Mouse (Mus musculus): ENCODE results near the gene Ren1. TPM values are rescaled to one million over a fixed set of nuclear protein-coding genes. Genes with fewer than 3 reads are reported as not detected.

Ren1 gene
- 0.11 and 0.54 TPM in 2 replicates for polyA plus RNA-seq (2021; fragmentation: Nextera tagmentation)
- long read RNA-seq, experiment 1: 0 reads
- long read RNA-seq, experiment 2: 0 reads

GRCm38 (mm10) chr1:133350210-133350609, at the start of gene Ren1:
Gene Ren1, plus strand, starts transcription at chr1:133350510.

GRCm38 (mm10) chr1:133309652-133310267, 40.5 kb upstream of the Ren1 start, which contains the start of gene Golt1a:
Gene Golt1a, plus strand, starts transcription at chr1:133309800.

GRCm38 (mm10) chr1:133321267-133321925, 28.9 kb upstream of the Ren1 start, which contains the start of gene Kiss1:
Gene Kiss1, plus strand, starts transcription at chr1:133321875.

GRCm38 (mm10) chr1:133363276-133364021, 13.1 kb downstream of the Ren1 start, which contains the start of gene Etnk2:
Gene Etnk2, plus strand, starts transcription at chr1:133363572.

Other genes starting within 250 kb of the Ren1 start
- 7.4 and 9.0 TPM in 2 replicates for gene Ppp1r15b, start 219.4 kb upstream of the Ren1 start, polyA plus RNA-seq (2021; fragmentation: Nextera tagmentation)
- 4.4 TPM in 2 replicates for gene Plekha6, start 186.3 kb upstream of the Ren1 start, polyA plus RNA-seq (2021; fragmentation: Nextera tagmentation)
- not detected in 2 replicates for gene Golt1a, start 40.7 kb upstream of the Ren1 start, polyA plus RNA-seq (2021; fragmentation: Nextera tagmentation)
- gene Kiss1, start 28.6 kb upstream of the Ren1 start, polyA plus RNA-seq (2021; fragmentation: Nextera tagmentation): 0.58 TPM in 1 of 2 replicates, not detected in the other
- 1.4 and 1.5 TPM in 2 replicates for gene Etnk2, start 13.1 kb downstream of the Ren1 start, polyA plus RNA-seq (2021; fragmentation: Nextera tagmentation)
- 1.5 and 1.8 TPM in 2 replicates for gene Sox13, start 73.9 kb downstream of the Ren1 start, polyA plus RNA-seq (2021; fragmentation: Nextera tagmentation)

Measured in layer of hippocampus, adult 6 months (tissue).